Mouse (Mus musculus) lung, embryonic 15.5 days (tissue): ENCODE results near the gene Raet1e. TPM values are rescaled to one million over a fixed set of nuclear protein-coding genes. Genes with fewer than 3 reads are reported as not detected.
A peak's percentile ranks its signal among the peaks of the same experiment; 100 is the strongest.
"Not testable (repeated sequence)": the region's sequence is repeated elsewhere in the genome, so short reads cannot be mapped to it uniquely, and the experiment has no call there.

Experiments
- ATAC-seq: fragments of 200-750 bp; cut with Nextera tagmentation; 2 replicates; pipeline ENCODE4 v1.8.0; 2017; ENCODE audit warnings: moderate number of reproducible peaks, borderline replicate concordance; ENCODE audit not compliant: low FRiP score, low TSS enrichment; ENCODE audit errors: extremely low read depth
- H3K27ac ChIP-seq: fragments of 300-500 bp; sonication (generic); 2 replicates; pipeline ENCODE4 v1.5.1; 2015; ENCODE audit warnings: moderate library complexity, mild to moderate bottlenecking, inconsistent platforms
- H3K27me3 ChIP-seq: fragments of 300-500 bp; sonication (generic); 2 replicates; pipeline ENCODE4 v1.6.1; 2015; ENCODE audit warnings: inconsistent platforms
- H3K36me3 ChIP-seq: fragments of 300-500 bp; sonication (generic); 2 replicates; pipeline ENCODE4 v1.6.1; 2015; ENCODE audit warnings: inconsistent platforms
- H3K4me1 ChIP-seq: fragments of 300-500 bp; sonication (generic); 2 replicates; pipeline ENCODE4 v1.6.1; 2015; ENCODE audit warnings: inconsistent platforms
- H3K4me2 ChIP-seq: fragments of 300-500 bp; sonication (generic); 2 replicates; pipeline ENCODE4 v1.6.1; 2015; ENCODE audit warnings: inconsistent platforms, mild to moderate bottlenecking, moderate library complexity
- H3K4me3 ChIP-seq: fragments of 300-500 bp; sonication (generic); 2 replicates; pipeline ENCODE4 v1.5.1; 2015; ENCODE audit warnings: mild to moderate bottlenecking, inconsistent platforms
- H3K9ac ChIP-seq: fragments of 300-500 bp; sonication (generic); 2 replicates; pipeline ENCODE4 v1.6.1; 2015; ENCODE audit warnings: inconsistent platforms
- H3K9me3 ChIP-seq: fragments of 300-500 bp; sonication (generic); 2 replicates; pipeline ENCODE4 v1.6.1; 2016; ENCODE audit warnings: inconsistent platforms
- WGBS: fragments of 180-500 bp; shearing (Covaris S2); methylation state at CpG from one replicate; pipeline ENCODE4 v1.1.7; 2015; 5-methylcytosine and 5-hydroxymethylcytosine counted together
- polyA plus RNA-seq: library from polyadenylated mRNA; unstranded; fragments of >200 nt; fragmentation: Nextera tagmentation; extraction: Ambion mirVana; gene quantifications from 2 replicates; pipeline ENCODE4 v1.2.1, GENCODE M21; 2015

The Raet1e gene
- polyA plus RNA-seq, 1 experiment from 2014 or later, result 8.0 TPM

- H3K36me3 ChIP-seq, H3K27me3 ChIP-seq, H3K4me2 ChIP-seq, H3K4me3 ChIP-seq, H3K27ac ChIP-seq, ATAC-seq, H3K4me1 ChIP-seq, H3K9me3 ChIP-seq, H3K9ac ChIP-seq: not testable (repeated sequence)
- 37% methylated on average over 7 of the region's 8 CpGs for WGBS
These were observed 112.8 kb downstream of the Raet1e start for GRCm38 (mm10) chr10:22270879-22271786.

GRCm38 (mm10) chr10:22272914-22273683 is 114.7 kb downstream of the Raet1e start:
- 2% methylated on average over 37 of the region's 37 CpGs for WGBS
- not testable (repeated sequence) for H3K27me3 ChIP-seq, H3K36me3 ChIP-seq, H3K4me1 ChIP-seq, H3K27ac ChIP-seq, H3K9me3 ChIP-seq
- Histone ChIP-seq H3K4me2 (peak overlapping the region; percentile 95), H3K4me3 (peak overlapping the region; percentile 53), H3K9ac (peak overlapping the region; percentile 36; the same call in 1 of the 2 replicates)
- peak; percentile 81 for ATAC-seq

GRCm38 (mm10) chr10:22273684-22274305 is 115.4 kb downstream of the Raet1e start:
- peak; percentile 56; the same call in 1 of the 2 replicates for ATAC-seq
- H3K27ac ChIP-seq, result no peak overlapping the region
- H3K36me3 ChIP-seq, result no peaks in the 10 kb centered on the region
- H3K27me3 ChIP-seq, result peaks cover 3% of the 10 kb centered on the region; the same call in 1 of the 2 replicates
- H3K4me3 ChIP-seq, result peak overlapping the region; percentile 53
- WGBS, result under 1% methylated on average over 41 of the region's 41 CpGs
- H3K9ac ChIP-seq, result peak overlapping the region; percentile 27
- H3K4me2 ChIP-seq, result peak overlapping the region; percentile 95
- H3K4me1 ChIP-seq, result no peaks in the 10 kb centered on the region
- no peaks in the 10 kb centered on the region for H3K9me3 ChIP-seq

GRCm38 (mm10) chr10:22274445-22275057 is 116.2 kb downstream of the Raet1e start:
- Histone ChIP-seq H3K9ac (no peak overlapping the region), H3K27ac (no peak overlapping the region), H3K4me3 (peak overlapping the region; percentile 53), H3K4me2 (peak overlapping the region; percentile 95), H3K9me3 (no peaks in the 10 kb centered on the region), H3K4me1 (no peaks in the 10 kb centered on the region), H3K36me3 (no peaks in the 10 kb centered on the region), H3K27me3 (peaks cover 3% of the 10 kb centered on the region; the same call in 1 of the 2 replicates)
- ATAC-seq, result peak; percentile 25; the same call in 1 of the 2 replicates
- 10% methylated on average over 19 of the region's 19 CpGs for WGBS

GRCm38 (mm10) chr10:22278468-22278867 is 120.1 kb downstream of the Raet1e start:
- H3K9me3 ChIP-seq, H3K27me3 ChIP-seq, ATAC-seq, H3K27ac ChIP-seq, H3K9ac ChIP-seq, H3K4me1 ChIP-seq, H3K4me3 ChIP-seq, H3K4me2 ChIP-seq, H3K36me3 ChIP-seq: not testable (repeated sequence)
- WGBS, result 82% methylated on average over 2 of the region's 2 CpGs

GRCm38 (mm10) chr10:22282816-22283215 is 124.4 kb downstream of the Raet1e start:
- Histone ChIP-seq H3K9me3 (no peaks in the 10 kb centered on the region), H3K27ac (no peak overlapping the region), H3K27me3 (no peaks in the 10 kb centered on the region), H3K4me1 (no peaks in the 10 kb centered on the region), H3K4me3 (no peak overlapping the region), H3K9ac (no peak overlapping the region), H3K36me3 (no peaks in the 10 kb centered on the region), H3K4me2 (no peak overlapping the region)
- no peak for ATAC-seq
- WGBS, result 34% methylated on average over 6 of the region's 6 CpGs

- Histone ChIP-seq H3K4me1 (no peaks in the 10 kb centered on the region), H3K27ac (no peak overlapping the region), H3K4me3 (no peak overlapping the region), H3K9me3 (no peaks in the 10 kb centered on the region), H3K4me2 (no peak overlapping the region), H3K9ac (no peak overlapping the region), H3K36me3 (no peaks in the 10 kb centered on the region), H3K27me3 (no peaks in the 10 kb centered on the region)
- ATAC-seq, result no peak
- 9% methylated on average over 1 of the region's 1 CpGs for WGBS
These were observed 137.3 kb downstream of the Raet1e start for GRCm38 (mm10) chr10:22295676-22296075.

GRCm38 (mm10) chr10:22297033-22297762 is 138.8 kb downstream of the Raet1e start:
- no peak overlapping the region for H3K4me3 ChIP-seq
- no peaks in the 10 kb centered on the region for H3K4me1 ChIP-seq
- no peaks in the 10 kb centered on the region for H3K9me3 ChIP-seq
- ATAC-seq, result no peak
- H3K27me3 ChIP-seq, result no peaks in the 10 kb centered on the region
- no peak overlapping the region for H3K9ac ChIP-seq
- H3K36me3 ChIP-seq, result no peaks in the 10 kb centered on the region
- no peak overlapping the region for H3K4me2 ChIP-seq
- no peak overlapping the region for H3K27ac ChIP-seq
- WGBS, result 63% methylated on average over 5 of the region's 5 CpGs

- no peaks in the 10 kb centered on the region for H3K36me3 ChIP-seq
- no peaks in the 10 kb centered on the region for H3K4me1 ChIP-seq
- ATAC-seq, result no peak
- H3K4me3 ChIP-seq, result no peak overlapping the region
- no peak overlapping the region for H3K4me2 ChIP-seq
- H3K27me3 ChIP-seq, result no peaks in the 10 kb centered on the region
- 37% methylated on average over 8 of the region's 8 CpGs for WGBS
- H3K9ac ChIP-seq, result no peak overlapping the region
- H3K9me3 ChIP-seq, result no peaks in the 10 kb centered on the region
- H3K27ac ChIP-seq, result no peak overlapping the region
These were observed 139.5 kb downstream of the Raet1e start for GRCm38 (mm10) chr10:22297766-22298461.

- Histone ChIP-seq H3K4me3 (no peak overlapping the region), H3K27ac (no peak overlapping the region), H3K4me2 (no peak overlapping the region), H3K9me3 (no peaks in the 10 kb centered on the region), H3K4me1 (no peaks in the 10 kb centered on the region), H3K27me3 (no peaks in the 10 kb centered on the region), H3K36me3 (no peaks in the 10 kb centered on the region), H3K9ac (no peak overlapping the region)
- ATAC-seq, result no peak
- 66% methylated on average over 2 of the region's 2 CpGs for WGBS
These were observed 141.0 kb downstream of the Raet1e start for GRCm38 (mm10) chr10:22299324-22299723.
